Mouse (Mus musculus): ENCODE data around the gene Pou4f2. TPM values are rescaled to one million over a fixed set of nuclear protein-coding genes. Genes with fewer than 3 reads are reported as not detected.

The Pou4f2 gene
- total RNA-seq (2023), result not detected in 2 replicates

GRCm38 (mm10) chr8:78436071-78436651 lies at the start of gene Pou4f2:
Gene Pou4f2, minus strand, starts transcription at chr8:78436645.

Other genes starting within 250 kb of the Pou4f2 start
- not detected in 2 replicates for gene Ttc29, start 223.3 kb downstream of the Pou4f2 start, total RNA-seq (2023)
- gene Rbmxl1, start 72.3 kb upstream of the Pou4f2 start, total RNA-seq (2023), result 33.4 and 34.0 TPM in 2 replicates
- gene Slc10a7, start 72.7 kb upstream of the Pou4f2 start, total RNA-seq (2023), result 14.2 and 22.9 TPM in 2 replicates

Measured in neutrophil, adult 65 days (primary cell).